Mouse (Mus musculus): ENCODE results near the gene Fam166b. TPM values are rescaled to one million over a fixed set of nuclear protein-coding genes. Genes with fewer than 3 reads are reported as not detected.

The Fam166b gene
- polyA plus RNA-seq, 1 experiment, result 0.10 TPM

GRCm38 (mm10) chr4:43389390-43389789 is 39.5 kb downstream of the Fam166b start:
- TF ChIP-seq GATA1 (IDR thresholded peaks at IDR 0.05; ENCODE audit: low read length) (no peak), TAL1 (IDR thresholded peaks at IDR 0.05; ENCODE audit: low read length) (no peak)
- no peaks in the 10 kb centered on the region for H3K27me3 ChIP-seq (ENCODE audit: control insufficient read depth)
- H3K4me1 ChIP-seq (ENCODE audit: control insufficient read depth), result no peaks in the 10 kb centered on the region
- H3K9me3 ChIP-seq (ENCODE audit: control insufficient read depth, low read length), result no peaks in the 10 kb centered on the region
- H3K4me3 ChIP-seq (replicated peaks), result no peak overlapping the region
- H3K36me3 ChIP-seq (ENCODE audit: control insufficient read depth), result no peaks in the 10 kb centered on the region

- no peak overlapping the region for H3K4me3 ChIP-seq (replicated peaks)
- no peaks in the 10 kb centered on the region for H3K4me1 ChIP-seq (ENCODE audit: control insufficient read depth)
- H3K27me3 ChIP-seq (ENCODE audit: control insufficient read depth), result peaks cover 7% of the 10 kb centered on the region
- TF ChIP-seq TAL1 (IDR thresholded peaks at IDR 0.05; ENCODE audit: low read length), result no peak
- TF ChIP-seq GATA1 (IDR thresholded peaks at IDR 0.05; ENCODE audit: low read length), result no peak
- H3K9me3 ChIP-seq (ENCODE audit: control insufficient read depth, low read length), result no peaks in the 10 kb centered on the region
- no peaks in the 10 kb centered on the region for H3K36me3 ChIP-seq (ENCODE audit: control insufficient read depth)
Observed at GRCm38 (mm10) chr4:43386932-43387331, 42.0 kb downstream of the Fam166b start.

- peaks cover 15% of the 10 kb centered on the region for H3K27me3 ChIP-seq (ENCODE audit: control insufficient read depth)
- H3K9me3 ChIP-seq (ENCODE audit: control insufficient read depth, low read length), result no peaks in the 10 kb centered on the region
- no peak overlapping the region for H3K4me3 ChIP-seq (replicated peaks)
- no peaks in the 10 kb centered on the region for H3K36me3 ChIP-seq (ENCODE audit: control insufficient read depth)
- TF ChIP-seq TAL1 (IDR thresholded peaks at IDR 0.05; ENCODE audit: low read length), result no peak
- TF ChIP-seq GATA1 (IDR thresholded peaks at IDR 0.05; ENCODE audit: low read length), result no peak
- H3K4me1 ChIP-seq (ENCODE audit: control insufficient read depth), result peaks cover 2% of the 10 kb centered on the region; the same call in 1 of the 2 replicates
Observed at GRCm38 (mm10) chr4:43384541-43384940, 44.4 kb downstream of the Fam166b start.

- TF ChIP-seq TAL1 (IDR thresholded peaks at IDR 0.05; ENCODE audit: low read length) (no peak), GATA1 (IDR thresholded peaks at IDR 0.05; ENCODE audit: low read length) (no peak)
- Histone ChIP-seq H3K4me3 (replicated peaks) (no peak overlapping the region), H3K4me1 (ENCODE audit: control insufficient read depth) (peaks cover 2% of the 10 kb centered on the region; the same call in 1 of the 2 replicates), H3K9me3 (ENCODE audit: control insufficient read depth, low read length) (no peaks in the 10 kb centered on the region), H3K27me3 (ENCODE audit: control insufficient read depth) (peaks cover 15% of the 10 kb centered on the region), H3K36me3 (ENCODE audit: control insufficient read depth) (no peaks in the 10 kb centered on the region)
Observed at GRCm38 (mm10) chr4:43384083-43384460, 44.9 kb downstream of the Fam166b start.

GRCm38 (mm10) chr4:43383246-43384082 is 45.5 kb downstream of the Fam166b start:
- no peaks in the 10 kb centered on the region for H3K36me3 ChIP-seq (ENCODE audit: control insufficient read depth)
- H3K4me3 ChIP-seq (replicated peaks), result no peak overlapping the region
- TF ChIP-seq GATA1 (IDR thresholded peaks at IDR 0.05; ENCODE audit: low read length), result no peak
- no peak for TF ChIP-seq TAL1 (IDR thresholded peaks at IDR 0.05; ENCODE audit: low read length)
- peaks cover 15% of the 10 kb centered on the region for H3K27me3 ChIP-seq (ENCODE audit: control insufficient read depth)
- H3K4me1 ChIP-seq (ENCODE audit: control insufficient read depth), result peaks cover 2% of the 10 kb centered on the region; the same call in 1 of the 2 replicates
- H3K9me3 ChIP-seq (ENCODE audit: control insufficient read depth, low read length), result no peaks in the 10 kb centered on the region

GRCm38 (mm10) chr4:43382155-43383020 is 46.5 kb downstream of the Fam166b start:
- Histone ChIP-seq H3K9me3 (ENCODE audit: control insufficient read depth, low read length) (no peaks in the 10 kb centered on the region), H3K4me3 (replicated peaks) (peak overlapping the region; percentile 52), H3K4me1 (ENCODE audit: control insufficient read depth) (peaks cover 2% of the 10 kb centered on the region; the same call in 1 of the 2 replicates), H3K36me3 (ENCODE audit: control insufficient read depth) (no peaks in the 10 kb centered on the region), H3K27me3 (ENCODE audit: control insufficient read depth) (peaks cover 15% of the 10 kb centered on the region)
- TF ChIP-seq TAL1 (IDR thresholded peaks at IDR 0.05; ENCODE audit: low read length) (no peak), GATA1 (IDR thresholded peaks at IDR 0.05; ENCODE audit: low read length) (no peak)

- Histone ChIP-seq H3K36me3 (ENCODE audit: control insufficient read depth) (no peaks in the 10 kb centered on the region), H3K4me3 (replicated peaks) (peak within 1 kb of the TSS; percentile 52), H3K4me1 (ENCODE audit: control insufficient read depth) (peaks cover 2% of the 10 kb centered on the region; the same call in 1 of the 2 replicates), H3K9me3 (ENCODE audit: control insufficient read depth, low read length) (no peaks in the 10 kb centered on the region), H3K27me3 (ENCODE audit: control insufficient read depth) (peaks cover 15% of the 10 kb centered on the region)
- TF ChIP-seq TAL1 (IDR thresholded peaks at IDR 0.05; ENCODE audit: low read length) (no peak), GATA1 (IDR thresholded peaks at IDR 0.05; ENCODE audit: low read length) (no peak)
Observed at GRCm38 (mm10) chr4:43381408-43382154, 47.4 kb downstream of the Fam166b start, which contains the start of gene Rusc2. Gene Rusc2 (plus strand): TSS chr4:43381979.

GRCm38 (mm10) chr4:43380951-43381350 is 48.0 kb downstream of the Fam166b start:
- H3K27me3 ChIP-seq (ENCODE audit: control insufficient read depth), result peaks cover 15% of the 10 kb centered on the region
- no peaks in the 10 kb centered on the region for H3K9me3 ChIP-seq (ENCODE audit: control insufficient read depth, low read length)
- TF ChIP-seq TAL1 (IDR thresholded peaks at IDR 0.05; ENCODE audit: low read length) (no peak), GATA1 (IDR thresholded peaks at IDR 0.05; ENCODE audit: low read length) (no peak)
- H3K4me1 ChIP-seq (ENCODE audit: control insufficient read depth), result peaks cover 2% of the 10 kb centered on the region; the same call in 1 of the 2 replicates
- H3K4me3 ChIP-seq (replicated peaks), result no peak overlapping the region
- H3K36me3 ChIP-seq (ENCODE audit: control insufficient read depth), result no peaks in the 10 kb centered on the region

All from erythroblast, embryonic 14.5 days (primary cell).